Mouse (Mus musculus): ENCODE data around the gene Elovl1.
A peak's percentile ranks its signal among the peaks of the same experiment; 100 is the strongest.

Elovl1 gene

DNA sequence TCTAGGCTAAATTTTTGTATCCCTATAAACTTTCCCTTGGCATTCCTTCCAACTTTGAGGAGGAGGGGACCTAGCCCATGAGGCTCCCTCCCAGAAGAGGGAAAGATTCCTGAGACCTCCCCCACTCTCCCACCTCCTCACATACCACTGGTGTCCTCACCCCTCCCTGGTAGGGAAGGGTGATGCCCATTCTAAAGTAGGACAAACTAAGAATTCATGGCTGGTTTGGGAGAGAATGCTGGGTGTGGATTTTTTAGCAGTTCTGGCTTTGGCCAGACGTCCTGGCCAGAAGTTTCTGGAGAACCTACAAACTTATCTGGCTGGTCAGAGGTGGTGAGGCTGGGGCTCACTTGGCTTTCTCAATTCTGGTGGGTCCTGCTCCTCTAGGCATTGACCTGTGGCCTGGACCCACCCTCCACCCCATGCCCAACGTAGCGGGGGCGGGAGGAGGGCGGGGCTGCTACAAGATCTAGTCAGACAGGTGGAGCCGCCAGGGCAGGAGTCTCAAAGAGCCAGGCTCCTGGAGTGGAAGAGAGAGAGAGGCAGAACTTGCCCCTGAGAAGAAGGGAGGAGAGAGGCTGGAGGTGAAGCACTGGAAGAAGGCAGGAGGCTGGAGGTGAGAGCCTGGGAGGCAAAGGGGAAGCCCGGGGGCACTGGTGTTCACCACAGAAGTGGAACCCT is 1.5 kb downstream of the Elovl1 start:
- no peak for DNase-seq (ENCODE audit: low read depth)

DNA sequence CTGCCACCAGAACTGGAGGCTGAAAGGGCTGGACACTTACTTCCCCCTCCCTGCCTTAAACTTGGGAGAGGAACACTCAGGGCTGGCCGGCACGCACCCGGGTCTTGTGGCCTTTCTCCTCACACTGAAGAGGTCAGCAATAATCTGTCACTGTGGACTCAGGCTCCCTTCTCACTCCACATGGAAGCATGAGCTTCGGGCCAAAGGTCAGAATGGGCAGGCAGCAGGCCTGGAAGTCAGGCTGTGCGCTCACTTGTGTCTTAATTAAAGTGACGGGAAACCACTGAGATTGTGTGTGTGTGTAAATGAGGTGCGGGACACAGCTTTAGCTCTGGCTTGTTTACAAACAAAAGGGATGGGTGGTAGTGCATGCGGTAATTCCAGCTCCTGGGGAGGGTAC is 4.4 kb downstream of the Elovl1 start:
- no peak for DNase-seq (ENCODE audit: low read depth)

DNA sequence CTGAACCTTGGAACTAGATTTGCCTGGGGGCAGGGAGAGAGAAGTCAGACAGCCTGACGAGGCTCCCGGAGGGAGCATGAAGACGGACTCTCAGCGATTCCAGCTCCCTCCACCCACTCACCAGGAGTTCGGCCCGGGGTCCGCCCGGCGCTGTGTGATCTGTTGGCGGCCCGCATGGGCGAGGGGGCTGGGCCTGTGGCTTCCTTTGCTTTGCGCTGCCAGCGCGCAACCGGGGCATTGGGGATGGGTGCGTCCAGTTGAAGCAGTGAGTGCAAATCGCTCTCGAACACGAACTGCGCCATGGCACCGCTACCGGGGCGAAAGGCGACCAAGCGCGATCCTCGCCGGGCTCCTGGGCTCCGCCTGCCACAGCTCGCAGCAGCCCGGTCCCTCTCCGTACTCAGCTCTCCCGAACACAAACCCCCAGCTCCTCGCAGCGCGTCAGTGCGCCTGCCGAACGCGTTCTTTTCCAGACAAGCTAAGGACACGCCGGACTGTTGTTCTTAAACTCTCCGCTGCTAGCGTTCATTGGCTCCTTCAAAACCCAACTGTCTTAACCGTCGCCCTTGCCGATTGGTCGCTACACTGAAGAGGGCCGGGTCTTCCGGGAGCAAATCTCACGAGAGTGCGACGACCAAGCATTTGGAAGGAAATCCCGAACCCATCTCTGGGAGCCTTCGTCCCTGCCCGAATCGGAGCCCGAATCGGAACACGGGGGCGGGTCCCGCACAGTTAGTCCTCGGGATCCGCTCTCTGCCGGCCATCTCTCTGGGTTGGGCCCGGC is 9.1 kb downstream of the Elovl1 start, which contains the start of gene Cdc20:
Gene Cdc20, minus strand, starts transcription at position 533 of the 784 bp plus-strand sequence.
- DNase-seq (ENCODE audit: low read depth), result peak; percentile 94

DNA sequence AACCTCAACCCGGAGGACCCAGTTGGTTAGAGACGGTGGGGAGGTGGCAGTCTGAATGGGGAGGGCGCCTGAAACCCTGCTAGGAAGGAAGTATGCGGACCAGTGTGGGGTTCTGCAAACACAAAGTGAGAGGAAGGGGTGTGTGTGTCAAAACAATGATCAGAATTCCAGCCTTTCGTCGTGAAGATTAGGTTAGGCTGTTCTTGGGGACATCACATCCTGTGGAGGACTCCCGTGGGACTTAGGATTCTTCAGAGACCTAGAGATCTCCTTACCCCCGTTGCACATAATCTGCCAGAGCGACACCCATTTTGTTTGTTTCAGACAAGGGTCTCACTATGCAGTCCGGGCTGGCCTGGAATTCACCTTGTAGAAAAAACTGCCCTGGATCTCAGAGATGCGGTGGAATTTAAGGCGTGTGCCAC is 9.9 kb downstream of the Elovl1 start:
- DNase-seq (ENCODE audit: low read depth), result peak; percentile 57

DNA sequence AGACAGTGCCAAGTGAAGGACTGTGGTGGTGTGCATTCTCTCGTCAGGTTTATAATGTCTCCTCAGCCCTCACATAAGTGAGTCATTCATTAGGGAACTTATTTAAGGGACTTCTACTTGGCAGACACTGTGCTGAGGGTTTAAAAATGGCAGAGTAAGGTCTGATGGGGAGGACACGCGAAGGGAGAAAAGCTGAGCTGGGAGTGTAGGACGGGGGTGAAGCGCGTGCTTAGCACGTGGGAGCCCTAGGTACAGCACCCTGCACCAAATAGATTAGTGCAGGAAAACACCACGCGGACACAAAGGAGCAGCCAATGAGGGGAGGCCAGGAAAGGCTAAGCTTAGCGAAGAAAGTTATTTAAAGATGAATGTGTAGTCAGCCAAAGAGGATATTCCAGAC is 17.2 kb downstream of the Elovl1 start:
- DNase-seq (ENCODE audit: low read depth), result no peak

DNA sequence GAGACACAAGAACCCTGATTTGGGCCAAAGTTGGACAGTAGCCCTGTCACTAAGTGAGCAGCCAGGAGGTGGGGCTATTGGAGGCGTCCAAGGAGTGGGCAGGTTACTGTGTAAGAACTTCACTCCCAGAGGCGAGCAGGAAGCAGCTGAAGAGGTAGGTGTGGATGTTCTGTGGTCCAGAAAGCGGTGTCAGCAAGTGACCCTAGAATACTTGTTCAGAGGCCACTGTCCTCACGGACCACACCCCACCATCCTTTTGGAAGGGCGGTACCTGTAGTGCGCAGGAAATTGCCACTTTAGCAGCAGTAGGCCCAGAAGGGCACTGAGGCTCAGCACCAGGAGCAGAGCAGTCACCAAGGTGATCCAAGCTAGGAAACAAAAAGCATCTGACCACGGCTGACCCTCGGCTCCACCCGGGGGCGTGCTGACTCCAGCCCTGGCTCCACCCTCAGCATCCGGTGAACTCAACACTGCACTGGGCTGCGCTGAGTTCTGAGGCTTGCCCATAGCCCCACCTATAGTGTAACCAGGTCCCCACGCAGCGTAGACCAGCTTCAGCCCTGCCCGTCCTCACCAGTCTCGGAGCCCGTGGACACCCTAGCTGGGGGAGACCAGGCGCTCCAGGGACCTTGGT is 18.0 kb downstream of the Elovl1 start:
- DNase-seq (ENCODE audit: low read depth), result no peak

DNA sequence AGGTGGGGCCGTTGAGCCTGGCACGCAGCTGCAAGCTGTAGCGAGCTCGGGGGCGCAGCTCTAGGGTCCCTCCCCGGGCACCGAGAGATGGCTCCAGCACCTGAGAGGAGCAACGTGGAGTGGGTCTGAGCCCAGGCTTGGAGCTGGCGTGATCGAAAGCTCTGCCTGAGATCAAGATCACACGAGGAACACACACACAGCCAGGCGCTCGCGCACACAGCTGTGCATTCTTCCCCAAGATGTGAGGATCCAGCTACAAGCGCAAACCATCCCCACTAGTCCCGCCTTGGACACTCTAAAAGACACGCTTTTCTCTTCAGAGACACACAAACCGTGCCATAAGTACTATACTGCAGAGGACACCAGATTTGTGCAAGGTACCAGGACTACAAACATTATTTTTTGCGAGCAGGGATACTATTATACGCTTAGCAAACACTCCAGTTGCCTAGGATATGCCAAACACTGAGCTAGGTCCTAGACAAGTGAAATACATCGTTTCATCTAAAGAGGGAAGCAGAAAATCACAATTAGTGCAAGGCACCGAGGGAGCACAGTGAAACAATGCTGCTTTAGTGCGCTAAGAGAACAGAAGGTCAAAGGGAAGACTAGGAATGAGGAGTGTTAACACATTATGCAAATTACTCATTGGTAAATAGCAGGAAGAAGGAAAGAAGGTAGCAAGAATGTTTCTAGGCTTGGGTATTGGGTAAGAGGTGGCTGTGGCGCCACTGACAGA is 18.7 kb downstream of the Elovl1 start:
- DNase-seq (ENCODE audit: low read depth), result no peak

DNA sequence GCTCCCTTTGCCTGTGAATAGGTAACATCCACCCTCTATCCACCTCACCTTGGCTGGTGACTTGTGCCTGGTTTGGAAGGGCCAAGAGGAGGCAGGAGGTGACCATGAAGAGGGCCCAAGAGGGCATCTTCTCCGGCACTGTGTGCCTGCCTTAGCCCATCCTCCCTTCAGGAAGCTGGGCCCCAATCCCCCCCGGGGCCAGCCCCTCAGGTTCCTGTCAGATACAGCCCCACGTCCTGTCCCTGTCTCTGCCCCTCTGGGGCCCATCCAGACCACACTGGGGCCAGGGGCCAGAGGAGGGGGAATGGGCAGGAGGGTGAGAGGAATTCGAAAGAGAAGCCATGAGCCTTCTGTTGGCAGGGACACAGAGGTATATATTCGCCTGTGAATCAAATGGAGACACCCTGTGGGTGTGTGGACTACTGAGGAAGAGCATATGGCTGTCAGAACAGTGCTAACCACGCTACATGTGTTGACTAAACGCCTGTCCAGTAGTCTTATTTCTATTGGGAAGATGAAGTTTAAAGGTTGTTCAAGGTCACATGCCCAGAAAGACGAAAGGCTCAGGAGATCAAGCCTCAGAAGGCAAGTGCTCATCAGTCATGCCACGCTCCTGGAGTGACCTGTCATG is 29.6 kb downstream of the Elovl1 start, which contains the start of gene Mpl:
Gene Mpl, minus strand, starts transcription at position 169 of the 631 bp plus-strand sequence.
- DNase-seq (ENCODE audit: low read depth), result no peak

DNA sequence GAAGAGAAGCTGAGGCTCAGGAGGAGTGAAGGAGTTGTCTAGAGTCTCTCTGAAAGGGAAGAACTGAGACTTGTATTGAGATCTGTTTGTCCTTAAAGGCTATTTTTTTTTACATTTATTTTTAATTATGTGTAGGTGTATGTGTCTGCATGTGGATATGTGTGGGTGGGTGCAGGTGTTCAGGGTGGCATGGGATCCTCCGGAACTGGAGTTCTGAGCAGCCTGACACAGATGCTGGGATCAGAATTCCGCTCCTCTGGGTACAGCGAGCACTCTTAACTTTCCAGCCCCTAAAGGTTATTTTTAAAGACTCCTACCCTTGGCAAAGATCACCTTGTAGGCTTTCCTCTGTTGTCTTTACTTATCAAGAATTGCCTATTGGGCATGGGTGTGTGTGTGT is 37.1 kb downstream of the Elovl1 start:
- DNase-seq (ENCODE audit: low read depth), result no peak

DNA sequence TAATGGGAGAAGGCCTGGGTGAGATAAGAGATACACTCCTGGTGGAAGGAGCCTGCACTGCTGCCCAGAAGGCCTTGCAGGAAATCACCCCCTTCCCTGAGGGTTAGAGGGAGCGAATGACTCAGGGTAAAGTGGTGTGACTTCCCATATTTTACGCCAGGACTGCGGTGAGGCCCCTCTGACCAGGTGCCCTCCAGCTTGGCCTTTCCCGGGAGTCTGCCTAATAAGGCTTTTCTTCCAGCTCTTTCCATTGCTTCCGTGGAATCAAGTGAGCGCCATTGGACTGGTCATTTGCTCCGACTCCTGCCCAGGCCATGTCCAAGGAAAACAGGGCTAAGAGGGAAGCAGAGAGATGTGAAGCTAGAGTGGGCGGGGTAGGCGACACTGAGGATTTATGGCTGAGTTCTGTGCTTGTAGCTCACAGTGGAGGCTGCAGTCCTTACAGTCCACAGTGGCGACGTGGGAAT is 37.8 kb downstream of the Elovl1 start:
- DNase-seq (ENCODE audit: low read depth), result no peak

DNA sequence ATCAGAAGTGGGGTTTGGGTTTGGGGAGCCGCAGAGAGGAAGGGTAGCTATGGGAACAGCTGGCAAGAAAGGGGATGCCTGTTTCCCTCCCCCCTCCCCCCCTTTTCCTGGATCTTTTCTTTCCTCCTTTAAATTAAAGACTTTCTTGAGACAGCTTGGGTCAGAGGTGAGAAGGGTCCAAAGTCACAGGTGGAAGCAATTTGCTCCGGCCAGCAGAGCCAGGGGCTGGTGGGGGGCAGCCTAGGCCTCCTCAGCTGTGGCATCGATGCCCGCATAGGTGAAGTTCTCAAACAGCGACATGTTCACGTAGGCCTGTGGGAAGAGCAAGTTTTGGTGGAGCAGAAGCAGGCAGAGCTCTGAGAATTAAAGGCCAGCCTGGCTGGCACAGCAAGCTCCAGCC is 43.4 kb downstream of the Elovl1 start:
- DNase-seq (ENCODE audit: low read depth), result no peak

DNA sequence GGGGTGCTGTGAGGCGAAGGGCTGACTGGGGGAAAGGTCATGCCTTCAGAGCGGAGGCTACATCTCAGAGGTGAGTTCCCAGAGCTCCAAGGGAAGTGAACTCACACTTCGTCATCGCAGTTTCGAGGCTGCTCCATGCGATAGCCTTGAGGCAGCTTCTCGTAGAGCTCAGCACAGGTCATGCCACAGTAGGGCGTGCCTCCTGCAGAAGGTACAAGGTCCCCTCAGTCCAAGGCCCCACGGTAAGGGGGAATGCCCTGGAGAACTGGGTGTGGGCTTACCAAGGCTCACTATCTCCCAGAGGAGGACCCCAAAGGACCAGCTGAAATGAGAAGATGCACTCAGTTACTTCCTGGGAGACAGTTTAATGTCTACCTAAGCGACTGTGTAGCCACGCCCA is 44.8 kb downstream of the Elovl1 start:
- no peak for DNase-seq (ENCODE audit: low read depth)

DNA sequence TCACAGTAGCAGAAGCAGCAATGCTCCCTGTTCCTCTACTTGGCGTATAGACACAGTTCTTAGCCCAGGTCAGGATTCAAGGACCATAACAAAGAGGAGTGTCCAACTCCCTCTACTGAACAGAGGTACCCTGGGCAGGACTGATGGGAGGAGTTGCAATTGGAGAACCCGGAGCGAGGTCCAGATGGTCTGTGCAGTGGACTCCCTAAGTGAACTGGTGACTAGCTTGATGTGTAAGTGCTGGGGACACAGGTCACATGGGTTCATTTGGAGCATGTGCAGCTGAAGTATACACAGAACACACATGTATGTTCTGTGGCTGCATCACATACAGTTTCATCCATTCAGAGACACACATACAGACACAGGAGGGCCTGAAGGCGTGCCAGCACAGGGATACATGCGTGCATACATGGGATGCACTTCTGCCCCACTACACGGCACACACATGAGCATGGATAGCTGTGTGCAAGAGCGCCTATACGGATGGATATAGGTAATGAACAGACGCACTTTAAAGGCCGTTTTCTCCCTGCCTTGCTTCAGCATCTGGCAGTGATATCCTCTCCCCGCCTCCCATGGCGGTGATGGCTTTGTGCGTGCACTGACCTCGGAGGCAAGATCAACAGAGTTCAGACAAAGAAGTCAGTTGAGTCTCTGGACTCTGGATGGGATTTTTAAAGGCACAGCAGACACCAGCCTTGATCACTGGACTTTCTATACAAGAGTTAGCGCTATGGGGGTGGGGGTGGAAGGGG is 49.1 kb downstream of the Elovl1 start:
- no peak for DNase-seq (ENCODE audit: low read depth)

Data from naive thymus-derived CD4-positive, alpha-beta T cell, adult 2 months (primary cell).